Mouse (Mus musculus): ENCODE measurements at regions not wholly inside any gene's neighbourhood (a gene's known extent, or its start where the extent isn't known, plus 50 kb on each side); places are given as distances from the start of the nearest gene placed in this dataset.

DNA sequence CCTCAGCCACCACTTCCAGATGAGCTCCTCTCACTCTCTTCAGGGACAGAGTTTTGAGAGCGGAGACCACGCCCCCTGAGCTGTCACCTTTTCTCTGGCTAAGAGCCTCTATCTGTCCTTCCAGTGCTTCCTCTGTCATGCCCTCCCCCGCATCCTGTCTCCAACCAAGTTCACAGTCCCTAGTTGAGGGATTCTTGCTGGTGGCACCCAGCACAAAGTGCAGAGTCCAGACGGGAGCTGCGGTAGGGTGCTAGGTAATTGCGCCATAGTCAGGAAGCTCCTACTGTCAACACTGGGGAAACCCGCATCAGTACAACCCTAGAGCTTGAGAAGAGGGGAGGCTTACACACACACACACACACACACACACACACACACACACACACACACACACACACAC lies 297.3 kb upstream of the 4930535I16Rik start:
- no peak overlapping the region for H3K4me3 ChIP-seq (replicated peaks; ENCODE audit: low read depth, low read length)
- no peaks in the 10 kb centered on the region; the same call in 1 of the 2 replicates for H3K27me3 ChIP-seq (ENCODE audit: control insufficient read depth, insufficient read depth, low read length)
- H3K27ac ChIP-seq (replicated peaks; ENCODE audit: low read depth, low read length): no peak overlapping the region
- WGBS: 91% methylated on average over 7 of the region's 7 CpGs
- H3K9ac ChIP-seq (replicated peaks; ENCODE audit: low read length): no peak overlapping the region
- DNase-seq: no peak
- H3K9me3 ChIP-seq (ENCODE audit: control insufficient read depth, low read length): no peaks in the 10 kb centered on the region
- no peak for ATAC-seq (ENCODE audit: low FRiP score, low TSS enrichment)
- no peaks in the 10 kb centered on the region for H3K36me3 ChIP-seq (ENCODE audit: control insufficient read depth, insufficient read depth, low read length)
- H3K4me2 ChIP-seq (ENCODE audit: low read length): no peak overlapping the region
- peaks cover 10% of the 10 kb centered on the region for H3K4me1 ChIP-seq (ENCODE audit: control insufficient read depth, insufficient read depth, low read length)

DNA sequence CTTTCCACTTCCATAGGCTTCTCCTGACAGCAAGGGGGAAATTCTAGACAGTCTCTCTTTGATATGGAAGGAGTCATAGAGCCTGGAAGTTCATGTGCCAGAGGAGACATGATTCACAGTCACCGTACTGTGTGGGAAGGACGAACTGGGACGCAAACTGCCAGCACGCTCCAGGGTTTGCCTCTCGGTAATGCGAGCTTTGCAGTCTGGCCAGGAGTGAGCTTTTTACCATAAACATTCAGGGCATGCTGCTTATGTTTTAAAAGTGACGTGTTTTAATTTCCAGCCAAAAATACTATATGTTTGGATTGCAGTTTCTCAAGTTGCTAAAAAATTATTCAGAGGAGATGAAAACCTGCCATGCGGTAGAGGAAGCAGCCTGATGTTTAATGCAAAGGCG lies 292.3 kb upstream of the 4930535I16Rik start:
- Histone ChIP-seq H3K9ac (replicated peaks; ENCODE audit: low read length) (no peak overlapping the region), H3K36me3 (ENCODE audit: control insufficient read depth, insufficient read depth, low read length) (no peaks in the 10 kb centered on the region), H3K27ac (replicated peaks; ENCODE audit: low read depth, low read length) (no peak overlapping the region), H3K4me2 (ENCODE audit: low read length) (no peak overlapping the region), H3K4me3 (replicated peaks; ENCODE audit: low read depth, low read length) (no peak overlapping the region), H3K9me3 (ENCODE audit: control insufficient read depth, low read length) (no peaks in the 10 kb centered on the region), H3K27me3 (ENCODE audit: control insufficient read depth, insufficient read depth, low read length) (no peaks in the 10 kb centered on the region; the same call in 1 of the 2 replicates), H3K4me1 (ENCODE audit: control insufficient read depth, insufficient read depth, low read length) (no peaks in the 10 kb centered on the region)
- ATAC-seq (ENCODE audit: low FRiP score, low TSS enrichment): no peak
- 90% methylated on average over 9 of the region's 9 CpGs for WGBS
- DNase-seq: no peak

DNA sequence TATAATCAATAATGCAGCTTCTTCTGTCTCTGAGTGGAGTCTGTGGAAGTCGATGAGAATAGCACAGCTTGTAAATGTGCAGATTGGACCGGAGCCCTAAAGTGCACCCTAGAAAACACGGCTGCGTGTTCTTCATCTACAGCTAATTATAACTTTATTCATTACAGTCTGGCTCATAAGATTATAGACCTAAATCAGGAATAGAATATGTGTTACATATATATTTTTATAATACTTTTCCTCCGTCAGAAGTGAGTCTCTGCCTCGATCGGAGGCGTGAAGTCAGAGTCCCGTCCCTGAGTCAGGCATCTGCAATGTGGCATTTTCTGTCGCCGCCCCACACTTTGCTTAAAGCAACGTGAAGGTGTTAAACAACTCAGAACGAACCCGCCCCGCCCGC lies 288.7 kb upstream of the 4930535I16Rik start:
- Histone ChIP-seq H3K4me1 (ENCODE audit: control insufficient read depth, insufficient read depth, low read length) (no peaks in the 10 kb centered on the region), H3K27me3 (ENCODE audit: control insufficient read depth, insufficient read depth, low read length) (no peaks in the 10 kb centered on the region), H3K36me3 (ENCODE audit: control insufficient read depth, insufficient read depth, low read length) (no peaks in the 10 kb centered on the region), H3K9ac (replicated peaks; ENCODE audit: low read length) (no peak overlapping the region), H3K27ac (replicated peaks; ENCODE audit: low read depth, low read length) (no peak overlapping the region), H3K4me2 (ENCODE audit: low read length) (no peak overlapping the region), H3K4me3 (replicated peaks; ENCODE audit: low read depth, low read length) (no peak overlapping the region), H3K9me3 (ENCODE audit: control insufficient read depth, low read length) (no peaks in the 10 kb centered on the region)
- 93% methylated on average over 16 of the region's 16 CpGs for WGBS
- no peak for ATAC-seq (ENCODE audit: low FRiP score, low TSS enrichment)
- no peak for DNase-seq

DNA sequence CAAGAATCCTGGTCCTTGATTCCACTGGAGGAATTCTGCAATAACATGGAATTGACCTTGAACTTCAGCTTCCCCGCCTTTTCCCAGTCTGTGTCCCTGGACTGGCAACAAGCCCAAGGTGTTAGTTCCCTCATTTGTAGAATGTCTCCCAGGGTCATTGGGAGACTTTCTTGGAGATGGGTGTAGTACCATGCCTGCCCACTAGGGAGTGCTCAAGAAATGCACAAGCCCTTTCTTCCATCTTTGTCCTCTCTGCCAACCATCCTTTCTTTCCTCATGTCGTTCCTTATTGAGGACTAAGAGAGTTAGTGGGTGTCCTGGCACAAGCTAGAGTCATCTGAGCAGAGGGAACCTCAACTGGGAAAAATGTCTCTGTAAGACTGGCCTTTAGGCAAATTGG lies 285.9 kb upstream of the 4930535I16Rik start:
- Histone ChIP-seq H3K27ac (replicated peaks; ENCODE audit: low read depth, low read length) (no peak overlapping the region), H3K9ac (replicated peaks; ENCODE audit: low read length) (no peak overlapping the region), H3K4me3 (replicated peaks; ENCODE audit: low read depth, low read length) (no peak overlapping the region), H3K36me3 (ENCODE audit: control insufficient read depth, insufficient read depth, low read length) (no peaks in the 10 kb centered on the region), H3K9me3 (ENCODE audit: control insufficient read depth, low read length) (no peaks in the 10 kb centered on the region), H3K4me2 (ENCODE audit: low read length) (no peak overlapping the region), H3K4me1 (ENCODE audit: control insufficient read depth, insufficient read depth, low read length) (peaks cover 12% of the 10 kb centered on the region), H3K27me3 (ENCODE audit: control insufficient read depth, insufficient read depth, low read length) (no peaks in the 10 kb centered on the region)
- DNase-seq: no peak
- ATAC-seq (ENCODE audit: low FRiP score, low TSS enrichment): no peak
- WGBS: 75% methylated on average over 2 of the region's 2 CpGs

DNA sequence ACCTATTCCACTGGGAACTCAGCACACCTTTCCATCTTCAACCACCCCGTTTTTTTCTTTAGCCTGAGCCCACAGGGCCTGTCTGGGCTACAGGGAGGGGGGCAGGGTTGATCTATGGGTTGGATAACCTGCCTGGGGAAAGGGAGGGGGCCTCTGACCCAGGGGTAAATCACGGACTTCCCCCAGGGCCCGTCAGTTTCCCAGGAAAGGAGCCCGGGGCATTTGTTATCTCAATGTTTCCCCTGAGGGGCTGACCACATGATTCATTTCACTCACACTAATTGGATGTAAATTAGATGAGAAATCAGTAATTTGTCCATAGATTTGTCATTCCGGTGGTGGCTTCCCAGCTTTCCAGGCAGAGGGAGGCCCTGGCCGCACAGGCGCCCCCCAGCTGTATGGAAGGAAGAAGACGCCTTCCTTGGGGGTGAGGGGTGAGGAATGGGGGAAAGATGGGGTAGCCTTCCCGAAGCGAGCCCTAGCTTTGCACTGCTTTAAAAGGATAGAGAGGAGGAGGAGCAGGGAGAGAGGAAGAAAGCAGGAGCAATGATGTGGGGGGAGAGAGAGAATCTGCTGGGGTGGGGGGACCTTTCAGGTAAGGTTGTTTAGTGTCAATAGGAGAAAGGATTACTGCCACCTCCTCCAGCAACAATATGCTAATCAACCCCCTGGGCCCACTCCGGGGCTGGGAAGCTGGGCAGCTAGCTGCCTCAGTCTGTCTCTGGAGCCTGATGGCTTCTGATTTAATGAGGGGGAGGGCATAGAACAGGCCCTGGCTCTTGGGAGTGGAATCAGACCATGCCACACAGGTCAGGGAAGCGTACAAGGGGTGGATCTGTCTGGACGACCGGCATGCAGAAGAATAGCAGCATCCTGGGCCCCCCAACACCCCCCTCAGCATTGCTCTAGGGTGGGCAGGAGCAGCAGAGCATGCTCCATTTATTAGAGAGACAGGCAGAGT lies 282.3 kb upstream of the 4930535I16Rik start:
- Histone ChIP-seq H3K9me3 (ENCODE audit: control insufficient read depth, low read length) (no peaks in the 10 kb centered on the region), H3K4me2 (ENCODE audit: low read length) (no peak overlapping the region; the same call in 1 of the 2 replicates), H3K9ac (replicated peaks; ENCODE audit: low read length) (no peak overlapping the region; the same call in 1 of the 2 replicates), H3K27ac (replicated peaks; ENCODE audit: low read depth, low read length) (0 out of 2 replicates have a peak overlapping the region, but pooled peaks have one; percentile 1), H3K4me1 (ENCODE audit: control insufficient read depth, insufficient read depth, low read length) (peaks cover 24% of the 10 kb centered on the region), H3K4me3 (replicated peaks; ENCODE audit: low read depth, low read length) (no peak overlapping the region), H3K27me3 (ENCODE audit: control insufficient read depth, insufficient read depth, low read length) (no peaks in the 10 kb centered on the region), H3K36me3 (ENCODE audit: control insufficient read depth, insufficient read depth, low read length) (no peaks in the 10 kb centered on the region)
- DNase-seq (peak; percentile 57), ATAC-seq (ENCODE audit: low FRiP score, low TSS enrichment) (peak; percentile 6; the same call in 1 of the 2 replicates)
- 12% methylated on average over 14 of the region's 14 CpGs for WGBS

DNA sequence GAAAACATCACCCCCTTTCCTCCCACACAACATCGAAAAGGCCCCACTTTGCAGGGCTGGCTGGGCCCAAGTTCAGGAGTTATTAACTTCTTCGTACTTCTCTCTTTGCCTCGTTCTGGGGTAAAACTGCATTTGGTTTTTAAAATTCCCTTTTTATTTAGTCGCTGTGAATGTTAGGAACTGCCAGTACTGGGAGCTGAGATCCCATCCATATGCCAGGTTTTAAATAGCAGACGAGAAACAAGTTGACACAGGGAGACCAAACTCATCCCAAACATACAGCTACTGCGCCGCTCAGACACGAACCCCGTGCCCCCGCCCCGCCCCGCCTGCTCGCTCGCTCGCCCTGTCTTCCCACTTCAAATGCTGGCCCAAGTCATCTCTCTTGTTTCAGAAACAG lies 281.0 kb upstream of the 4930535I16Rik start:
- ATAC-seq (ENCODE audit: low FRiP score, low TSS enrichment): no peak
- no peak overlapping the region for H3K27ac ChIP-seq (replicated peaks; ENCODE audit: low read depth, low read length)
- no peaks in the 10 kb centered on the region for H3K9me3 ChIP-seq (ENCODE audit: control insufficient read depth, low read length)
- peaks cover 24% of the 10 kb centered on the region for H3K4me1 ChIP-seq (ENCODE audit: control insufficient read depth, insufficient read depth, low read length)
- H3K27me3 ChIP-seq (ENCODE audit: control insufficient read depth, insufficient read depth, low read length): no peaks in the 10 kb centered on the region
- 73% methylated on average over 15 of the region's 15 CpGs for WGBS
- H3K9ac ChIP-seq (replicated peaks; ENCODE audit: low read length): no peak overlapping the region
- no peak overlapping the region for H3K4me3 ChIP-seq (replicated peaks; ENCODE audit: low read depth, low read length)
- no peak for DNase-seq
- H3K36me3 ChIP-seq (ENCODE audit: control insufficient read depth, insufficient read depth, low read length): no peaks in the 10 kb centered on the region
- H3K4me2 ChIP-seq (ENCODE audit: low read length): no peak overlapping the region

DNA sequence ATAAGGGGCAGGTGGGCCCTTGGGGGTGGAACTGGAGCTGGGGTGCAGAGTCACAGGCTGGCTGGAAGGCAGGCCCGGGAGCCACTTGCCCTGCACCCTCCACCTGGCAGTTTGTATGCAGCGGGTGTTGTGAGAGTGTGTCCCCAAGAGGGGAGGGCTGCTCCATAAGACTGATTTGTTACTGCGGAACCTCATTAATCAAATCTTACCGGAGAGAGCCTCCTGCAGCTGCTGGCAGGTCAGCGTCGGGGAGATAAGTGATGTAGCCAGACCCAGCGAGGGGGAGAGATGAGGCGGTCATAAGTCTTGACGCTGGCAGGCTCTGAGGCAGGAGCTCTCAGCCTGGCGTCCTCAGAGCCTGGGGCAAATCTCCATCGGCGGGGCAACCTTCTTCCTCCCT lies 278.9 kb upstream of the 4930535I16Rik start:
- 20% methylated on average over 12 of the region's 12 CpGs for WGBS
- Histone ChIP-seq H3K4me1 (ENCODE audit: control insufficient read depth, insufficient read depth, low read length) (peaks cover 33% of the 10 kb centered on the region), H3K4me2 (ENCODE audit: low read length) (no peak overlapping the region), H3K36me3 (ENCODE audit: control insufficient read depth, insufficient read depth, low read length) (no peaks in the 10 kb centered on the region), H3K27me3 (ENCODE audit: control insufficient read depth, insufficient read depth, low read length) (no peaks in the 10 kb centered on the region), H3K4me3 (replicated peaks; ENCODE audit: low read depth, low read length) (no peak overlapping the region), H3K27ac (replicated peaks; ENCODE audit: low read depth, low read length) (no peak overlapping the region), H3K9me3 (ENCODE audit: control insufficient read depth, low read length) (no peaks in the 10 kb centered on the region), H3K9ac (replicated peaks; ENCODE audit: low read length) (no peak overlapping the region)
- DNase-seq (peak; percentile 51), ATAC-seq (ENCODE audit: low FRiP score, low TSS enrichment) (no peak)

DNA sequence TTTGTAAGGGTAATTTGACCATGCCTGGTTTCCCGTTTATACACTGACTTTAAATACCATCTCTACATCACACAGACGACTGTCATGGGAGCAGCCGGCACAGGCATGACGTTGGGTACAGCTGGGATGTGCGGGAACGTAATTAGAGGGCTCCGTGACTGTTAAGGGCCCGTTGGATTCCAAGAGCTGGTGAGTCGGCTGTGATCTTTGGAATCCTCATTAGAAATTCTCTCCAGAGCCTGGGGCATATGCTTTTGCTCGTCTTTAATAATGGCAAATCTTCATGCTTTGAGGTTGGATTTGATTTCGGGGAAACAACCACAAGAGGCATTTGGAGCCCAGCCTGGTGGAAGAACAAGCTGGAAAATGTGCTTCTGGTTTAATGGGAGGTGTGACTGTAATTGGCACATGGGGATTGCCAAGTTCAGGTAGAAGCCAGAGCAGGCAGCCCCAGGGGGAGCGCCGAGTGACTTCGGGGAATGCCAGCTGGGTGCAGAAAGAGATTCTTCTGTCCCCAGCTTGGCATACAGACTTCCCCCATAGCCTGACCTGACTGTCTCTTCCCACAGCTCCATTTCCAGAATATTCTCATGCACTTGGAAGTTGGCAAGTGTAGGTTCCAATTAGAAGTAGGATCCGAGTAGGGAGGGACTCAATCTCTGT lies 275.4 kb upstream of the 4930535I16Rik start:
- no peak overlapping the region for H3K4me3 ChIP-seq (replicated peaks; ENCODE audit: low read depth, low read length)
- peaks cover 21% of the 10 kb centered on the region for H3K4me1 ChIP-seq (ENCODE audit: control insufficient read depth, insufficient read depth, low read length)
- H3K9ac ChIP-seq (replicated peaks; ENCODE audit: low read length): no peak overlapping the region
- no peak overlapping the region for H3K4me2 ChIP-seq (ENCODE audit: low read length)
- H3K36me3 ChIP-seq (ENCODE audit: control insufficient read depth, insufficient read depth, low read length): no peaks in the 10 kb centered on the region
- no peaks in the 10 kb centered on the region for H3K9me3 ChIP-seq (ENCODE audit: control insufficient read depth, low read length)
- H3K27ac ChIP-seq (replicated peaks; ENCODE audit: low read depth, low read length): peak overlapping the region; percentile 68
- H3K27me3 ChIP-seq (ENCODE audit: control insufficient read depth, insufficient read depth, low read length): 0 out of 2 replicates have a peak, but pooled peaks cover 5% of the 10 kb centered on the region
- WGBS: 42% methylated on average over 15 of the region's 15 CpGs
- no peak for ATAC-seq (ENCODE audit: low FRiP score, low TSS enrichment)
- peak; percentile 79 for DNase-seq
